Mouse (Mus musculus): ENCODE results near the gene Rab5if.
"Not testable (repeated sequence)": the region's sequence is repeated elsewhere in the genome, so short reads cannot be mapped to it uniquely, and the experiment has no call there.

Gene Rab5if

DNA sequence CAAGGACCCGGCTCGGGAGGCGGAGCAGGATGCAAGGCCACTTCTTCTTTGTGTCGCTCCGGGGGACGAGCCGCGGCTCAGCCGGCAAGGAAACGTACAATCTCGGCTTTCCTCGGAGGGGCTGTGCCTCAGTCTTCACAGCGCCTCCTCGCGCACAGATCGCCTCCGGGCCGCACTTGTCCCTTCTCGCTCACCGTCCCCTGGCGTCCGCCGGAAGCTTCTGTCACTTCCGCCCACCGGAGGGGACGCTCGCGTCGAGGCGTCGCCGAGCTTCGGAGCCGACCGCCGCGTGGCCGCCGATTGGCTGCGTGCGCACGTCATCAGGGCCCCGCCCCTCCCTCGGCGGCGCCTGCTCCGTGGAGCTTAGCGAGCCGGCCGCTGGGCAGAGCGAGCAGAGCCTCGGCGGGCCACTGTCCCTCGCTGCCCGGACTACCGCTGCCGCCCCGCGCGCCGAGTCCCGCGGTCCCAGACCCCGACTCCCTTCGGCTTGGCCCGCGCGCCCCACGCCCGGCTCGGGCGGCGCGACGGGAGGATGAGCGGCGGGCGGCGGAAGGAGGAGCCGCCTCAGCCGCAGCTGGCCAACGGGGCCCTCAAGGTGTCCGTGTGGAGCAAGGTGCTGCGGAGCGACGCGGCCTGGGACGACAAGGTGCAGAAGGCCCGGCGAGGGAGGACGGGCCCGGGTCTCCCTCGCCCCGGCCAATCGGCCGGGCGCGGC is at the start of gene Rab5if:
Rab5if (plus strand) TSS at position 357 of the 715 bp plus-strand sequence.
- DNase-seq = peak; percentile 98

GRCm38 (mm10) chr2:156814344-156814801 is 48.6 kb upstream of the Rab5if start:
- no peak for DNase-seq

DNA sequence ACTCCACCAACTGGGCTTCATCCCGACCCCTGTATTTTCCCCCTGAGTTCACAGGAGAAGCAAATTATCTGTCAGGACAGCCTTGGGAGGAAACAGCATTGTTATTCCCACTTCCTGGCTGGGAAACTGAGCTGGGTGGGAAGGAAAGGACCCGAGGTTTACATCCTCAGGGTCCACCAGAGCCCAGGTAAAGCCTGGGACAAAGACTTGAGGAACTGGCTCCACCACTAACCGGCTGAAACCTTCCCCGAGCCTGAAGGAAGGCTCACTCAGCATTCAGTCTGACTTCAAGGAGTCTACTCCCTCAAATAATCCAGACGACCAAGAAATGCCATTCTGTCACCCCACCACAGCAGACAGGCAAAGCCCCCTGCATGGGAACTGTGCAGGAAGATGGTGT is 48.0 kb upstream of the Rab5if start:
- DNase-seq = no peak

- no peak for DNase-seq
Observed at GRCm38 (mm10) chr2:156815412-156815811, 47.5 kb upstream of the Rab5if start.

DNA sequence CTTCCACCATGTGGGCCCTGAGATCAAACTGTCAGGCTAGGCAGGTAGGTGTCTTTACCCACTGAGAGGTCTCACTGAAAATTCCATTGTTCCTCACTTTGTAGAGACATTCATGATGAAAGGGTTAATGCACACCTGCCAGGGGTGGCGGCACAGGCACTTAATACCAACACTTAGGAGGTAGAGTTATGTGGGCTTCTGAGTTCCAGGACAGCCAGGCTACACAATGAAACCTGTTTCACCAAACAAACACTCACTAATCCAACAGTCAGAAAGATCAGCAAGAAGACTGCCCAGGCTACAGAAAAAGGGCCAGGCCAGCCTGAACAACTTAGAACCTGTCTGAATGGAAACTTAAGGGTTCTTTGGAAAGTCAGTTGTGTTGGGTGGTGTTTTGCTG is 46.8 kb upstream of the Rab5if start:
- DNase-seq = no peak

- DNase-seq = not testable (repeated sequence)
Observed at GRCm38 (mm10) chr2:156825128-156825527, 37.8 kb upstream of the Rab5if start.

GRCm38 (mm10) chr2:156834336-156834735 is 28.6 kb upstream of the Rab5if start:
- no peak for DNase-seq

DNA sequence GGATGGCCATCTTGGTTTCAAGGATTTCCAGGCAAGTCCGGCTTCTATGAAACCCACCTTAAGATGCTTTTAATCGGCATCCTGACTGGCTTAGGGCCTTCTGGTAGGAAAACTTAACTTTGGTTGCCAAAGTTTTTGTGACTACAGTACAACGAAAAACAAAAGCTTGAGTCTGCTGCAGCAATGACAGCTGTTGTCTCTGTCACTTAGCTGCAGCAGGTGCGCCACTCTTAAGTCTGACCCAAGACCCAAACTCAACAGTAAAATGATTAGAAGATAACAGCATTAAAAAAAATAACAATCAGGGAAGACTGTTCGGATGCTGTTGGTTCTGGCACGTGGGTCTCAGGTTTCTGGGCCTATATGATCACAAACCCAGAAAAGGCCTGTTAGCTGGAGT is 24.1 kb upstream of the Rab5if start:
- no peak for DNase-seq

DNA sequence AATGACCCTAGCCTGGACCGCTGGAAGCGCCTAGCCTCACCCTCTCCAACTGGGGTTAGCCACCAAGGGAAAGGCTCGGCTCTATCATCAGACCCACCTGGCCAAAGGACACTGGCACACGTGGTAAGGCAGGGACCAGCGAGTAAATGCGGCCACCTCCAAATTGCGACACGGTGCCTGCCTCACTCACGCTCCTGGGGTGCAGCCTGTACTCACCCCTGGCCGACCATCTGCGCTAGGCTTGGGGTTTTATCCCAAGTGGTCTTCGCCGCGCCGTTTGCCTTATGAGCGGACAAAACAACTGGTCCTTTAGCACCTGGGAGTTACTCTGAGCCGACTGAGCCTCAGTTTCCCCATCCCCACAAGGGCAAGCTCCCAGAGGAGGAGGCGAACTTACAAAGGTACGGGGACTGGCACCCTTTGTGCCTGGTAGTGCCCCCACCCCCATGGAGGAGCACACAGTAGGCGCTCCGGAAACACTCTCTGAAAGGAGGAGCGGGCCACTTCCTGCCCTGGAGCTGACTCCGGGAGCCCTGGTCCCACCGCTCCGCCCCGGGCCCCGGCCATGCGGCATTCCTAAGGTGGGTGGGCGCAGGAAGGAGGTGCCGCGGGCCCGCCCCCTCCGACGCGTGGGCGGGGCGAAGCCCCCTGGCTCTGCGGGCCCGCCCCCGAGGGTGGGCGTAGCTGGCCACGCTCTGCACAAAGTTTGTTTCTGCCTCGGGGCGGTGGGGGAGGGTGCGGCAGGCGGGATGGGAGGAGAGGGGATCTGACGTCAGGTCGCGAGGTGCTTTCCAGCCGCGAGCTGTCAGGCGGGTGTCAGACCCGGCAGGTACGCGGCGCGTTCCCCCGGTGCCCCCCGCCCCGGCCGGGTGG is 23.4 kb upstream of the Rab5if start, which contains the start of gene Tgif2:
Tgif2 (plus strand) TSS at position 689 of the 873 bp plus-strand sequence.
- peak; percentile 90 for DNase-seq

DNA sequence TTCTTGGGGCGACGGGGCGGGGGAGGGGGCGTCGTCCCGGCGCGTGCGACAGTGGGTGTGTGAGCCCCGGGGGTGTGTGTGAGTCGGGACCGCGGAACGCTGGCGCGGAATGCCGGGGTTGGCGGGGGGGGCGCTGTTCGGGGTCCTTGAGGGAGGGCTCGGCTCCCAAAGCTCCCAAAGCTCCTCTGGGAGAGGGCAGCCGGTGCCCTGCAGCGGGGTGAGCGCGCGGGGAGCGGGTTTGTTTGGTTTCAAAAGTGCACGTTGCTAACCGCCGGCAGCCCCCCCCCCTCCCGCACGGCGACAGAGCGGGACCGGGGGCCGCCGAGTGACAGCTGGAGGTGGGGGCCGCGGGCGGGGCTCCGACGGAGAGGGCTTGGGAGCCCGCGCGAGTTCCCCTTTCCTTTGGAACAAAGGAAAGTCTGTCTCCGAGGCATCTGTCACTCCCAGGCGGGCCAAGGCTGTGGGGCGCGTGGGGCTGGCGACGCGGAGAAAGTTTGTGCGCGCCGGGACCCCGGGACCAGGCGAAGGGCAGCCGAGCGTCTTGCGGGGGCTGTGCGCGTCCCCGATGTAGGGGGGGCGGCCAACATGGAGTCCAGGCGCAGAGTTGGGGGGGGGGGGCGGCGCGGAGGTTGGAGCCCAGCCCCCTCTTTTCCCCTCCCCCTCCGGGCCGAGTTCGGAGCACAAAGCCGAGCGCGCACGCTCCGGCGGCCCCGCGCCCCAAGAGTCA is 22.5 kb upstream of the Rab5if start:
- DNase-seq = peak; percentile 60

DNA sequence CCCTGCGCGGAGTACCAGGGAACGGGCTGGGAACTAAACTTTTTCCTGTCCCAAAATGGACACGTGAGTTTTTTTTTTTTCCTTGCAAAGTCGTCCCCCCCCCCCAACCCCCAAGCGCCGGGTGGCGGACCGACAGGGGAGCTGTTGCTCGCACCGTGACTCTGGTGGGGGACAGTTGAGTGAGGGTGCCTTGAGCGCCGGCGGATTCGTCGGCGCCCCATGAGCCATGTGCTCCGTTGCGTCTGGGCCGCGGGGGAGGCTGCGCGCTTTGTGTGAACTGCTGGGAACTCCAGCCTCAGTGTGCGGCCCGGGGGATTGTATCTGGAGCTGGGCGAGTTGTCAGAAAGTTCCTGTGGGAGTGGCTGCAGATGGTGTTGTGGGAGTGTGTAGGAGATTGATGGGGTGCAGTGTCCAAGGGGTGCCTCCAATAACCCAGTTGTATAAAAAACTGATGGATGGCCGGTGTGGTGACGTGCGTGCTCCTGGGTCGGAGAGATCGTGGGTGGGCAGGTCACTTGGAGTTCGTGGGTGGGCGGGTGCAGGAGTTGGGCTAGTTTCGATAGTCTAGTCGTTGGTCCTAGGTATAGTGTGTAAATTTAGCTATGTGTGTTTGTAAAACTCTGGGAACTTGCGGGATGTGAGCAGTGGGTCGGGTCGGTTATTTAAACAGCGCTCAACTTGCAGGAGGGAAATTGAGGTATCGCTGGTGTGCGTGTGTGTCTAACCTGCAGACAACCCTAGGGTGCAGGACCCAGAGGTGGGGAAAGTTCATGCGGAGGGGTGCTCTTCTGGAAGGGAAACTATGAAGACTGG is 21.7 kb upstream of the Rab5if start:
- peak; percentile 64 for DNase-seq

DNA sequence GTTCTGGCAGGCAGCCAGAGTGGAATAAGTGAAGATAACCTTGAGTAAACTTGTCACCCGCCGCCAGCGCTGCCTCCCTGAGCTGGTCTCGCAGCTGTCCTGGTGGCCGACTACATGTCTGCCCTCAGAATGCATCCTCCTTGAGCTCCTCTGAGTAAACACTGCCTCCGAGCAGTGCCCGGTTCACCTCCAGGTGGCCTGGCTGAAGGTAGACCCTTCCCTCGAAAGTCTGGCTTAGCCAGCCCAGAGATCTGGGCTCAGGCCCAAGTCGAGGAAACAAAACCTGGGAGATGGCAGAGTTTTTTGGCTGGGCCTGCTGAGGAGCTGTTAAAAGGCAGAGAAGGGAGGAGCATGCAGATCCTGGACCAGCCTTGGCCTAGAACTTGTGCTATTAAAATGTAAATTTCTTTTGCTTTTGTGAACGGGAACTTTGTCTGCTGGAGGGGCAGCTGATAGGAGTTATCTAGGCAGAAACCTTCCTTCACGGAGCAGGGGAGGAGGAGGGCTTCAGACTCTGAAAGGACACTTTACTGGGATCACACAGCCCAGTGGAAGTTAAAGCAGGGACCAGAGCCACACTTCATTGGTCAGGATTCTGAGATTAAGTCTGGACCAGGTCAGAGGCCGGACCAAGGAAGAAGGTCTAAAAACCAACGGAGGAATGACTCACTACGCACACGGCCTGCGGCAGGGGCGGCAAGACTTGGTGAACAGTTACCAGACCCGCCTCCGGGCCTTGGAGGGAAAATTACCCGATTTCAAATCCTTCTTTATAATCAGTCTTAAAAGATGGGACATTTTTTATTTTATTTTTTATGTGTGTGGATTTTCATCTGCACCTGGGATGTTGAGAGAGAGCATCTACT is 20.9 kb upstream of the Rab5if start:
- peak; percentile 38 for DNase-seq

- DNase-seq = no peak
Observed at GRCm38 (mm10) chr2:156842711-156843110, 20.2 kb upstream of the Rab5if start.

DNA sequence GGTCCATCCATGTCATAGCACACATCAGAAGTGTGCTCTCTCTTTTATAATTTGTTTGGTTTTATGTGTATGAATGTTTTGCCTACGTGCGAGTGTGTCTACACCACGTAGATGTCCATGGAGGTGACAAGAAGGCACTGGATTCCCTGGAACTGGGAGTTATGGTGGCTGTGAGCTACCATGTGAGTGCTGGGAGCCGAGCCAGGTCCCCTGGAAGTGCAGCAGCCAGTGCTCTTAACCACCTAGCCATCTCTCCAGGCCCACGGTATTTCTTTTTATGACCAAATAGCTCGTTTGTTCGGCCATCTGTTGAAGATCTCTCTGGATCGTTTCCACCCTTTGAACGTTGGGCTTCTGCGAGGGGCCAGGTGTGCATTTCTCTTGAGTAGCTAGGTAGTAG is 19.6 kb upstream of the Rab5if start:
- DNase-seq = no peak

DNA sequence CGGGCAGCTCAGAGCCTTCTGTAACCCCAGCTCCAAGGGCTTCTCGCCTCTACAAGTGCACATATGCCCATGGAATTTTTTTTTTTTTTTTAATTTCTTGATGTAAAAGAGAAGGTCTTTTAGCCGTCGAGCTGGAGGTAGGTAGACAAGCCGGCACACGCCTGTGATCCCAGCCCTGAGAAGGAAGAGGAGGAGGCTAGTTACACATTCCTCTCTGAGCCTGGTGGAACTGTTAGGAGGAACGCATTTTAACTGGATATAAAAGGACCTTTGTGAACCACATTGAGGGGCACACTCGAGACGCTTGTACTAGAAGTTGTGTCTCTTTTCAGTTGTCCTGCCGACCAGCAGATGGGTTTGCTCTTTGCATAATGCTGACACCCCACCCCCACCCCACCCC is 18.2 kb upstream of the Rab5if start:
- no peak for DNase-seq

DNA sequence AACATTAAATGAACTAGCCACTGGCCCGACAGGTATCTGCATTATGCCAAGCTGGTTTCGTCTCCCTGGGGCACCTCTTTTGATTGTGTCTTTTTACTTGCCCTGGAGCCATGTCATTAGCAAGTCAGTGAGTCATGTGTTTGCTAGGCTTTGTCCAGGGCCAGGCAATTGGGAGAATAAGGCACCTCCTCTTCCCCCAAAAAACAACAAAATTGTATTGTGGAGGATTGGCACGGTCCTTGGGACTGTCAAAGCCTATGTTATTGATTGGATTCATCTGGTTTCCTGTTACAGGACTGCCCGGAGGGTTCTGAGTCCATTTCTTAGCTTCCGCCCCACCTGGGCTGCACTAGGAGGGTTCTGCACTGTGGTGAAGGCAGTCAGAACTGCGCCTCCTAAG is 15.3 kb upstream of the Rab5if start:
- no peak for DNase-seq

DNA sequence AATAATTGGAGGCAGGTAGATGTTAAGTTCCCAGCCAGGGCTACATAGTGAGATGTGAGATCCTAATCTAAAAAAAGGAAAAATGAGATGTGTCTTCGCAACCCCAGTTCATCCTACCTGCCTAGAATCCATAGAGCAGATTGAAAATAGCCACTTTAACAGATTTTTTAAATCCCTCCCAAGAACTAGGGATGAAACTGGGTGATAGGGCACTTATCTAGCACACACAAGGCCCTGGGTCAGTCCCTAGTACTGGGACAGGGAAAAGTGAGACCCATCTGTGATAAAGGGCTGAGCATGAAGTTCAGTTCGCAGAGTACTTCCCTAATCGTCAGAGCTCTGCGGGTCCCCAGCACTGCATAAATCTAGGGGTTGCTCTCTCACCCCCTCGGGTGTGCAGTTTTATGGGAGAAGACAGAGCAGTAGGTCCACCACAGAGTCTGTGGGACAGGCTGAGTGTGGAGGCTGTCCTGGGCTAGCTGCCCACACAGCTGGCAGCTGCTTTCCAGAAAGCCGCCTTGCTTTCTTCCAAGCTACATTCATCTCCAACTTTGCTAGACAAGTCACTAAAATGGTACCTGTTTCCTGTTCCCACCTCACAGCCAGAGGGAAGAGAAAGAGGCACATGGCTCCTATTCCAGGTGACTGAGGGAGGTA is 14.3 kb upstream of the Rab5if start:
- no peak for DNase-seq

DNA sequence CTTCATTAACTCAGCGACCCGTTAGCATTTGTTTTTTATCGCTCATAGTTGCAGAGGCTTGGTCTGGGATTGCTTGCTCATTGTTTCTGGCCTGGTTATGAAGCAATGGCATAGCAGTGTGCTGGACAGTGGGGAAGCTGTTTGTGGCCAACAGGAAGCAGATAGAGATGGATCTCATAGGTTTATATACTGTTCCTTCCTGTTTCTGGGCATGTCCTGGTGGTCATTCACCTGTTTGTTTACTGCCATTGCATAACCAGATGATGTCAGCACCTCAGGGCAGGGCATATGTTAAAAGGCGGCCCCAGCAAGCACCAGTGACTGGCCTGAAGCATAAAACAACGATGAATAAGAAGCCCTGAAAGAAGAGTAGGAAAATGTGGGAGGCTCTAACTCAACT is 12.4 kb upstream of the Rab5if start:
- no peak for DNase-seq

- not testable (repeated sequence) for DNase-seq
Observed at GRCm38 (mm10) chr2:156853584-156853983, 9.3 kb upstream of the Rab5if start.

DNA sequence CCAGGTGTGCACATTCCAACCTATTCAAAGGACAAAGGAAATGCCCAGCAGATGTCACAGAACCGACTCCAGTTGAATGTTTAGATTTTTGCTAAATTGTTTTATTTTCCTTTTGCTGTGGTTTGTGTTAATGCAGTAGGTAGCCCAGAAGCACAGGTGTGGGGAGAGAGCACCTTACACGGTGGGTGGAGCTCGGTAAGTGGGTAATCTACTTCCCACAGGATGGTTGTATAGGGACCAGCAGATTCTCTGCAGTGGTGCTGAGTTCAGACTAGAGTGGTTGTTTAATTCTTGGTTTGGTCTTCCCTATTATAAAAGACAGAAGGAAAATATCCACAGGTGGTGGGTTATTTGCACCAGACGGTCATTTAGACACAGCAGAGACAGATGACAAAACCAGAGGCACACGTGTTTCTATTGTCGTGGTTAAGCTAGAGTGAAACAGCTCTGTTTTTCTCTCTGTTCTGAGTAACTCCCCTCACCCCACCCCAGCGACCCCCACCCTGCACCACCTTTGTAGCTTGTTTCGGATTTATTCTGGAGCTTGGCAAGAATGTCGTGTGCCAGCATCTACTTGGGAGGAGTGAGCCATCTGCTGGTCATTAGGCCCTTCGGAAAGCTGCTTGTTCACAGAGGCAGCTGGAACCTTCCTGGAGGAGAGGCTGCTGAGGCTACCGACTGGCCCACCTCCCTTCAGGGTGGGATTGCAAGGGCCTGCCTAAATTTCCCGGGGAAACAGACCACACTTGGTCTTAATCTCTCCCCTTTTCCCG is 8.7 kb upstream of the Rab5if start:
- not testable (repeated sequence) for DNase-seq

Measured in thymus, postnatal 25 days (tissue).